Mouse (Mus musculus) midbrain, embryonic 15.5 days (tissue): ENCODE measurements at regions not wholly inside any gene's neighbourhood (a gene's known extent, or its start where the extent isn't known, plus 50 kb on each side); places are given as distances from the start of the nearest gene placed in this dataset.
A peak's percentile ranks its signal among the peaks of the same experiment; 100 is the strongest.

ENCODE experiments used
- ATAC-seq: fragments of 200-750 bp; cut with Nextera tagmentation; replicated peaks from 2 replicates; pipeline ENCODE4 v1.8.0; 2017; ENCODE audit warnings: moderate TSS enrichment
- H3K27ac ChIP-seq: fragments of 300-500 bp; sonication (generic); 2 replicates; pipeline ENCODE4 v1.5.1; 2015; ENCODE audit warnings: mild to moderate bottlenecking, inconsistent platforms
- H3K27me3 ChIP-seq: fragments of 300-500 bp; sonication (generic); replicated peaks from 2 replicates; pipeline ENCODE4 v1.6.1; 2015; ENCODE audit warnings: inconsistent platforms
- H3K36me3 ChIP-seq: fragments of 300-500 bp; sonication (generic); replicated peaks from 2 replicates; pipeline ENCODE4 v1.6.1; 2015; ENCODE audit warnings: inconsistent platforms
- H3K4me1 ChIP-seq: fragments of 300-500 bp; sonication (generic); 2 replicates; pipeline ENCODE4 v1.6.1; 2015; ENCODE audit warnings: inconsistent platforms
- H3K4me2 ChIP-seq: fragments of 300-500 bp; sonication (generic); 2 replicates; pipeline ENCODE4 v1.6.1; 2015; ENCODE audit warnings: inconsistent platforms, mild to moderate bottlenecking, moderate library complexity
- H3K4me3 ChIP-seq: fragments of 300-500 bp; sonication (generic); 2 replicates; pipeline ENCODE4 v1.5.1; 2015; ENCODE audit warnings: mild to moderate bottlenecking, inconsistent platforms
- H3K9ac ChIP-seq: fragments of 300-500 bp; sonication (generic); 2 replicates; pipeline ENCODE4 v1.6.1; 2015; ENCODE audit warnings: mild to moderate bottlenecking, inconsistent platforms
- H3K9me3 ChIP-seq: fragments of 300-500 bp; sonication (generic); 2 replicates; pipeline ENCODE4 v1.6.1; 2016; ENCODE audit warnings: inconsistent platforms
- WGBS: fragments of 180-500 bp; shearing (Covaris S2); methylation state at CpG from one replicate; pipeline ENCODE4 v1.1.7; 2015; ENCODE audit warnings: mixed read lengths; 5-methylcytosine and 5-hydroxymethylcytosine counted together

GRCm38 (mm10) chr14:99366281-99366987 lies 67.9 kb downstream of the Klf5 start:
- H3K9me3 ChIP-seq = no peaks in the 10 kb centered on the region
- H3K27me3 ChIP-seq = no peaks in the 10 kb centered on the region
- no peaks in the 10 kb centered on the region for H3K36me3 ChIP-seq
- H3K4me2 ChIP-seq = peak overlapping the region; percentile 40
- H3K9ac ChIP-seq = no peak overlapping the region
- H3K27ac ChIP-seq = no peak overlapping the region
- peak overlapping the region; percentile 13 for H3K4me3 ChIP-seq
- 13% methylated on average over 21 of the region's 21 CpGs for WGBS
- peaks cover 11% of the 10 kb centered on the region; the same call in 1 of the 2 replicates for H3K4me1 ChIP-seq
- peak; percentile 89 for ATAC-seq

- no peak overlapping the region for H3K27ac ChIP-seq
- H3K27me3 ChIP-seq = no peaks in the 10 kb centered on the region
- ATAC-seq = peak; percentile 53; the same call in 1 of the 2 replicates
- no peaks in the 10 kb centered on the region for H3K36me3 ChIP-seq
- peaks cover 11% of the 10 kb centered on the region; the same call in 1 of the 2 replicates for H3K4me1 ChIP-seq
- no peak overlapping the region for H3K9ac ChIP-seq
- no peak overlapping the region for H3K4me3 ChIP-seq
- H3K9me3 ChIP-seq = no peaks in the 10 kb centered on the region
- H3K4me2 ChIP-seq = peak overlapping the region; percentile 40
- 16% methylated on average over 11 of the region's 11 CpGs for WGBS
These were observed 68.6 kb downstream of the Klf5 start for GRCm38 (mm10) chr14:99366996-99367555.

GRCm38 (mm10) chr14:99369366-99369765 lies 70.9 kb downstream of the Klf5 start:
- Histone ChIP-seq H3K4me3 (no peak overlapping the region), H3K27ac (no peak overlapping the region), H3K9ac (no peak overlapping the region), H3K27me3 (no peaks in the 10 kb centered on the region), H3K4me2 (no peak overlapping the region), H3K9me3 (no peaks in the 10 kb centered on the region), H3K36me3 (no peaks in the 10 kb centered on the region), H3K4me1 (peaks cover 11% of the 10 kb centered on the region; the same call in 1 of the 2 replicates)
- 90% methylated on average over 5 of the region's 5 CpGs for WGBS
- no peak for ATAC-seq

- 87% methylated on average over 4 of the region's 4 CpGs for WGBS
- Histone ChIP-seq H3K4me1 (no peaks in the 10 kb centered on the region), H3K9ac (no peak overlapping the region), H3K27ac (no peak overlapping the region), H3K9me3 (no peaks in the 10 kb centered on the region), H3K36me3 (no peaks in the 10 kb centered on the region), H3K4me3 (no peak overlapping the region), H3K27me3 (no peaks in the 10 kb centered on the region), H3K4me2 (no peak overlapping the region)
- ATAC-seq = no peak
These were observed 75.2 kb downstream of the Klf5 start for GRCm38 (mm10) chr14:99373682-99374081.

GRCm38 (mm10) chr14:99375040-99375610 lies 76.6 kb downstream of the Klf5 start:
- 52% methylated on average over 5 of the region's 5 CpGs for WGBS
- ATAC-seq = no peak
- no peak overlapping the region for H3K4me2 ChIP-seq

GRCm38 (mm10) chr14:99376652-99377502 lies 78.4 kb downstream of the Klf5 start:
- Histone ChIP-seq H3K36me3 (no peaks in the 10 kb centered on the region), H3K27ac (no peak overlapping the region), H3K4me2 (no peak overlapping the region), H3K9ac (no peak overlapping the region), H3K4me1 (no peaks in the 10 kb centered on the region), H3K4me3 (no peak overlapping the region), H3K9me3 (no peaks in the 10 kb centered on the region), H3K27me3 (no peaks in the 10 kb centered on the region)
- no peak for ATAC-seq
- 80% methylated on average over 11 of the region's 11 CpGs for WGBS

More at GRCm38 (mm10) chr14:99375040-99375610, 76.6 kb downstream of the Klf5 start:
- H3K4me1 ChIP-seq = no peaks in the 10 kb centered on the region
- no peak overlapping the region for H3K27ac ChIP-seq
- H3K9ac ChIP-seq = no peak overlapping the region
- H3K9me3 ChIP-seq = no peaks in the 10 kb centered on the region
- no peak overlapping the region for H3K4me3 ChIP-seq
- no peaks in the 10 kb centered on the region for H3K27me3 ChIP-seq
- no peaks in the 10 kb centered on the region for H3K36me3 ChIP-seq

GRCm38 (mm10) chr14:99381262-99382017 lies 82.9 kb downstream of the Klf5 start:
- Histone ChIP-seq H3K27ac (no peak overlapping the region), H3K4me2 (no peak overlapping the region), H3K4me1 (no peaks in the 10 kb centered on the region), H3K36me3 (no peaks in the 10 kb centered on the region), H3K9ac (no peak overlapping the region), H3K27me3 (no peaks in the 10 kb centered on the region), H3K4me3 (no peak overlapping the region), H3K9me3 (no peaks in the 10 kb centered on the region)
- ATAC-seq = no peak
- whole genome bisulfite sequencing = 94% methylated on average over 10 of the region's 10 CpGs

- no peaks in the 10 kb centered on the region for H3K36me3 ChIP-seq
- no peak overlapping the region for H3K27ac ChIP-seq
- no peak overlapping the region for H3K9ac ChIP-seq
- H3K27me3 ChIP-seq = no peaks in the 10 kb centered on the region
- 92% methylated on average over 5 of the region's 5 CpGs for WGBS
- no peaks in the 10 kb centered on the region for H3K9me3 ChIP-seq
- H3K4me1 ChIP-seq = no peaks in the 10 kb centered on the region
- ATAC-seq = no peak
- H3K4me2 ChIP-seq = no peak overlapping the region
- H3K4me3 ChIP-seq = no peak overlapping the region
These were observed 83.6 kb downstream of the Klf5 start for GRCm38 (mm10) chr14:99382051-99382450.

- 87% methylated on average over 6 of the region's 6 CpGs for WGBS
- H3K27me3 ChIP-seq = no peaks in the 10 kb centered on the region
- no peaks in the 10 kb centered on the region for H3K4me1 ChIP-seq
- no peak for ATAC-seq
- H3K4me3 ChIP-seq = no peak overlapping the region
- no peak overlapping the region for H3K4me2 ChIP-seq
- H3K36me3 ChIP-seq = no peaks in the 10 kb centered on the region
- H3K9ac ChIP-seq = no peak overlapping the region
- H3K27ac ChIP-seq = no peak overlapping the region
- no peaks in the 10 kb centered on the region for H3K9me3 ChIP-seq
These were observed 84.7 kb downstream of the Klf5 start for GRCm38 (mm10) chr14:99383170-99383569.

- Histone ChIP-seq H3K27ac (no peak overlapping the region), H3K4me3 (no peak overlapping the region), H3K4me2 (no peak overlapping the region), H3K9ac (no peak overlapping the region), H3K36me3 (no peaks in the 10 kb centered on the region), H3K4me1 (no peaks in the 10 kb centered on the region), H3K9me3 (no peaks in the 10 kb centered on the region), H3K27me3 (no peaks in the 10 kb centered on the region)
- no peak for ATAC-seq
- WGBS = 92% methylated on average over 6 of the region's 6 CpGs
These were observed 89.1 kb downstream of the Klf5 start for GRCm38 (mm10) chr14:99387581-99387980.

- 90% methylated on average over 5 of the region's 5 CpGs for WGBS
- H3K4me2 ChIP-seq = no peak overlapping the region
These were observed 90.8 kb downstream of the Klf5 start for GRCm38 (mm10) chr14:99389306-99389705.

More at GRCm38 (mm10) chr14:99389306-99389705, 90.8 kb downstream of the Klf5 start:
- no peak overlapping the region for H3K27ac ChIP-seq
- no peaks in the 10 kb centered on the region for H3K9me3 ChIP-seq
- H3K27me3 ChIP-seq = no peaks in the 10 kb centered on the region
- no peaks in the 10 kb centered on the region for H3K36me3 ChIP-seq
- ATAC-seq = no peak
- no peaks in the 10 kb centered on the region for H3K4me1 ChIP-seq
- H3K4me3 ChIP-seq = no peak overlapping the region
- H3K9ac ChIP-seq = no peak overlapping the region
